Mouse (Mus musculus) regulatory T cell (primary cell): ENCODE measurements at regions not wholly inside any gene's neighbourhood (a gene's known extent, or its start where the extent isn't known, plus 50 kb on each side); places are given as distances from the start of the nearest gene placed in this dataset.

Experiments
- in situ Hi-C: fragments of 300-600 bp; cut with MboI, MseI; formaldehyde crosslinking; loops from one replicate; pipeline ENCODE4 v1.15.1; 2025; ENCODE audit warnings: high pct_unique_total_duplicates

- in situ Hi-C loops = no loop called here
Measured at GRCm38 (mm10) chr12:95937705-95938104, 245.7 kb downstream of the Flrt2 start.

DNA sequence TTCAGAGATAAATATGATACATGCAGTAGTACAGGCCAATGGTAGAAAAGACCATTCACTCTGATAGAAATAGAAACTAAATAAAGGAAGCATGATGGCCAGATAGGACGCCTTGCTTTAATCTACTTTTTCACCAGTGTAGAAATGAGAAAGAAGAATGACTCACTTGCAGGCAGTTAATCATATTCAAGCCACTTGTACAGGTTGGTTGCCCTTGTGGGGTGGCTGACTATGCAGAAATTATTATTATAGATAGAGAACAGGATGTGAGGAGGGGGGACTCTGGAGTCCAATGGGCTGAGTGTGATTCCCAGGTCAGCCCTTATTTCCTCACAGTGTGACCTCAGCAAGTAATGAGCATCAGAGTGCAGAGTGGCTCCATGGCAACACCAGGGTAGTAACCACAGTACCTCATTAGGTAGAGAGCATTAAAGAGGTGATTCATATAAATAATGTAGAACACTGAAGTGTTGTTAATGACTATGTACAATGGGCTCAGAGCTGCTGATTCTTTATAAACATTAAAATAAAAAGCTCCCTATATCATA, 248.5 kb downstream of the Flrt2 start:
- in situ Hi-C loops = no loop called here

DNA sequence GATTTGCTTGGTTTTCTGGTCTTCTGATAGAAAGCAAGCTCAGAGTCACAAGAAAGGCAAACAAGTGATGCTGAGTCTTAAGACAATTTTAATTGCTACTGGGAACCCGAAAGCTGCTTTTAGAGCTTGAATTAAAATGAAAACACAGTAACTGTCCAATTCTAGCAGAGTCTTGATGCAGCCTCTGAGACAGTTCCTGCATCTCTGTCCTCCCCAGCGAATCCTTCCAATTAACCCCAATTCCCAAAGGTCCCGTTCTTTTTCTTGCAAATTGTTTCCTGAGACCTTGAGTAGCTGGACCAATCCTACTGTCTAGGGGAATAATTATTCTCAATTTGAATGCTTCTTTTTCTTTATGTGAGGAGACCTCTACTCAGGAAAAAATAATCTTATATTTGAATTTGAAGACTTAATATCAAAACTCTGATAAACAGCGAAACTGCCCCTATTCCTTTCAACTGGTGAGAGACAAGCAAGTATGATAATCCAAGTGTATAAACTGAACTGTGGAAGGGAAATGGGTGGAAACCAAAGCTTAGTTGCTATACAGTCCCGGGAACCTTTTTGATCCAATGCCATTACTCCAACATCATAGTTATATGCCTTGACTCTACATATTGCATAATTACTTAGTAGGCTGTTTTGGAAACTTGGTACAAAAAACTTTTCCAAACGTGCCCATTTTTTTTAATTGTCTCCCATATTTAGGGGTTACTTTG, 267.9 kb downstream of the Flrt2 start:
- in situ Hi-C loops = no loop called here

GRCm38 (mm10) chr12:95960505-95960871, 268.5 kb downstream of the Flrt2 start:
- in situ Hi-C loops = no loop called here

DNA sequence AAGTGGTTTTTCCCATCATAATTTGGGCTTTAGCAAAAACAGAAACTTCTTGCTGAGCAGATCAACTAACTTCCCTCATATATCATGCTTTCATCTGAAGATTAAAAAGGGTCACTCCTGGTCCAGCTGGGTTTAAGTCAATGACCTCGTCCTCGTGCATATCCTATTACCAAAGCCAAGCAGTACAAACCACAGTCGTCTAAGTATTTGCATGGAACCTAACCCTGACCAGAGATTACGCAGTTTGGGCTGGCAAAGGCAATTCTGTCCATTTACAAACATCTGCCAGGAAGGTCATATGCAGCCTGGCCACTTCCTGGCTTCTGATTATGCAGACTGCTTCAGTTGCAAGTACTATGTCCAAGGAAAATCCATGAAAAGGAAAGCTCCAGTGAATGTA, 270.8 kb downstream of the Flrt2 start:
- in situ Hi-C loops = no loop called here

GRCm38 (mm10) chr12:95988669-95989288, 296.8 kb downstream of the Flrt2 start:
- in situ Hi-C loops = no loop called here

DNA sequence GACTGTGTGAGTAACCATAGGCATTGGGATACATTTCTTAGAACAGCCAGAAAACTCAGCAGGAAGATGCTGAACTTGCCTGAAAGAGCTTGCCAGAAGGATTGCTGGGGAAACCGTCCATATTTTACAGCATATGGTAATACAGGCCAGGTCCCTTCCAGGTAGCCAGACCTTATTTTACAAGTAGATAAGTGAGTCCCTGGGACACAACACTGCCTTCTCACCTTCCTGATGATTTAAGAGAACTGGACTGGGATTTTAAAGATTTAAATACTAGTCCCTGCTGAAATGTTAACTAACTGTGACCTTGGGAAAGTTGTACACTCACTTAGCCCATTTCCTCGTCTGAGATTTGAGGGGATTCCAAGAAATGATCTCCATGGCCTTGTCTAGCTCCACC, 302.9 kb downstream of the Flrt2 start:
- in situ Hi-C loops = no loop called here

GRCm38 (mm10) chr12:96030180-96030579, 338.2 kb downstream of the Flrt2 start:
- in situ Hi-C loops = no loop called here

GRCm38 (mm10) chr12:96075365-96075764, 383.3 kb downstream of the Flrt2 start:
- in situ Hi-C loops = no loop called here

DNA sequence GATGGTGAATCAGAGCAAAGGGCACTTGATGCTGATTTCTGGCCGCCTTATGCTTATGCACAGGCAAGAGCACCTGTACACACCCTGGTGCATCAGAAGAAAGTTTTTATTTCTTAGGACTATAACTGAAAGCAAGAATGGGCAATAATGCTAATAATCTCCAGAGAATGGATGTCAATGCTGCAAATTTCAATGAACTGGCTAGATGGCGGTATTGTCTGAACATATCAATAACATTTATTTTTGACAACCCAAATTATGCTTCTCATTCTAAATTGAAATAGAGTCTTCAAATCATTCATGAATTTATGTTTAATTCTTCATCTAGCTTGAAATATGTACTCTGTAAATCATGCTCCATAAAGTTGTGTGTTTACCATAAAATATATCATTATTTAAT, 399.0 kb downstream of the Flrt2 start:
- in situ Hi-C loops = no loop called here

DNA sequence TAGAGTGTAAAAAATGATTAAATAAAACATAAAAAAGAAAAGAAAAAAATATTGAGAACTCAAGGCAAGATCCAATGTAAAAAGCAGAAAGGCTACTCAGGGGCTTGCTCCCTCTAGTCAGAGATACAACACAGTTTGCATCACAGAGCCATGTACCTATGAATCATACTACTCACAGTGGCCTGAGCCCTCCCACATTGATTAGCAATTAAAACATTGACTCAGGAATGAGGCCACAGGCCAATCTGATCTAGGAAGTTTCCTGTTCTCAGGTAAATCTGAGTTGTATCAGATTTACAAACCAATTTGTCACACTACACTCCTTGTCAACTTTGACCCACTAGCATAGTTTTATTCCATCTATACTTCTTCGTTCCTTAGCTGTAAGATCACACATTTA, 414.2 kb downstream of the Flrt2 start:
- in situ Hi-C loops = loop anchor here (10.0 kb wide), 1 partner anchor 1019 kb away; no protein-coding TSS in a partner anchor

GRCm38 (mm10) chr12:96114727-96115379, 422.8 kb downstream of the Flrt2 start:
- in situ Hi-C loops = no loop called here

GRCm38 (mm10) chr12:96117553-96117952, 425.5 kb downstream of the Flrt2 start:
- in situ Hi-C loops = no loop called here

GRCm38 (mm10) chr12:96124156-96124931, 432.3 kb downstream of the Flrt2 start:
- in situ Hi-C loops = no loop called here

DNA sequence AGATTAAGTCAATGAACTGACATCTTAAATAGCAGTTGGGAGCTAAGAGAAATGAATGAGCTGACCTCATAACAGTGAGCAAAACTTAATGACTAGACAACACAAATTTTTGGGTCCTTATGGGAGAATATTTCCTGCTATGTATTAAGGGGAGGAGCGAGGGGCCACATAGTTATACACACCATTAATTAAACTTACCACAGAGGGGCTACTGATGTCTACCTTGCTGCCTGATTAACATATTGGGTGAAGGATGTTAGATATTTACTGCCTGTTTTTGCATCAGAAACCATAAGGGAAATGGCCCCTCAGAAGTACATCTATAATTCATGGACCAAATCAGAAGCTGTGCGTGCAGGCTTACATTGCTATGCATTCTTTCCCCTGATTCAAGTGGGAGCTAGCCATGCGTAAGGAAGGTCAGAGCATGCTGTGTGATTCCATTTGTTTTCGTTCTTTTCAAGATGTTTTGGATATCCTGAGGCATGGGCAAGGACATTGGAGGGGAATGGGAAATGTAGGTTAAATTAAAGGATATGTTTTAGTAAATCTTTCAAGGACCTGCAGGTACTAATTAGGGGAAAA, 437.9 kb downstream of the Flrt2 start:
- in situ Hi-C loops = no loop called here

DNA sequence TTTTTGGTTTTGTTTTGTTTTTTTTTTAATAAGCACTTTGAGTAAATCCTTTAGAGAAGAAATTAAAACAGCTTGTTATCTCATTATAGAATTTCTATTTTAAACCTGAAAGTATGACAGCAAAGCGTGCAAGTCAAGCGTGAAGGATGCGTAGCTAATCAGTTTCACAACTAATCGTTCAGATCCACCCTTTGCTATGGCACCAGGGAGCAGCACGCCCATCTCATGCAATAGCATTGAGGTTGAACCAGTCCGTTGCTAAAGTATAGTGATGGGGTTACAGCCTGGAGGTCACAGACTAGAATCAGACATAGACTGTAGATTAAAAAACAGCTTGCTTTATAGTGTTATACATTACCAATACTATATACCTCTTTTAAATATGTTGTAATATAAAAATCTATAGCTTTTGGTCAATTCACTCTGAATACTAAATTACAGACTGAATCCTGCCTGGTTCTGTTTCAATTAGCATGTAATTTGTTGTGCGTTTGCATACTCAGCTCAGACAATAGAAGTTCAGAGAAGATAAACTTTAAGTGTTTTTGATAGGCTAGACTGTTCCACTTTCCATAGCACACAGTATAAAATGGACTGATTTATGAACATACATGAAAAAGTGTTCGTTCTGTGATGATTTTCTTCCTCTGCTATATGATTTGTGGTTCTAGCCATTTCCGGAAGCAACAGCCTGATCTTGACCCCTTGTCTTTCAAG, 438.9 kb downstream of the Flrt2 start:
- in situ Hi-C loops = no loop called here

DNA sequence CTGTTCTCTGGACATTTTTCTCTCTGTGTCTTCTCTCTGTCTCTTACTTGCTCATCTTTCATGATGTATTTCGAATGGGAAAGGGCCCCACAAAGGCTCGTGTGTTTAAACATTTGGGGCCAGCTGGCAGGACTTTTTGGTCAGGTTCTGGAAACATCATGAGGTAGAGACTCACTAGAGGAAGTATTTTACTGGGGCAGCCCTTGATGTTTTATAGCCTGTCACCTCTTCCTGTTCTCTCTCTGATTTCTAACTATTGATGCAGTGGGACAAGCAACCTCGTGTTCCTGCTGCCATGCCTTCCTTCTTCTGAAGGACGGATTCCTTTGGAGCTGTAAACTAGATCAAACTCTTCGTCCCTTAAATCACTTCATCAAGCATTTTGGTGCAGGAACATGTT, 442.1 kb downstream of the Flrt2 start:
- in situ Hi-C loops = no loop called here

DNA sequence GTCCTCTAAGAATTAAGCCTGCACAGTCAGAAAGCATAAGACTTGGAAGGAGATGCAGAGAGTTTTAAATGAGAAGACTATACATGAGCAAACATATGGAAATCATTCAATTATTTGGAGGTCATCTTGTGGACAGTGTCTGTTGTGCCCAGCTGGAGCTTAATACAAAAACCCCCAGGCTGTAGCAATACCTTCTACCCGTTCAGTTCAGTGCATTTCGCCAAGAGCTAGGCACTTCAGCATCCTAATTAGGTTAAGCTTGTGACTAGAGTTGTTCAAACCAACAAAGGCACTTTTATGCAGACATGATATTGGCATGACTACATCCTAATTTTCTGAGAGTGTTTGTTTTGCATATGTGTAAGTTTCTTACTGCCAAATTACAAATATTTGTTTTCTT, 449.7 kb downstream of the Flrt2 start:
- in situ Hi-C loops = no loop called here

DNA sequence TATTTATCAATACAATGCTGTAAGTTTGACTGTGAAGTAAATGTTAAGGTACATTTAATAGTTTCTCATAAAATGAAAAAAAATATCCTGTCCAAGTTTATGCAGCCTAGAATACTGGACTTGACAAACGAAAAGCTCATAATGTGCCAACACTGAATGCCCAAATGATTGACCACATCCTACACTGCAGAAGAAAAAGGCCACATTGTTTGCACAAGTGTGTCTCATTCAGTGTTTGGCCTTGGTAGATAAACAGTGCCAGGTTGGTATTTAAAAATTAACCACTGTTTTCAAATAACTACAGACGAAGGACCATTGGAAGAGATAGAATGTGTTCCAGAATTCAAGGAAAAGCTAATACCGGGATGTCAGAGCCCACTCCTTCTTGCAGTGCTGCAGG, 462.1 kb downstream of the Flrt2 start:
- in situ Hi-C loops = no loop called here

- in situ Hi-C loops = no loop called here
Measured at GRCm38 (mm10) chr12:96167551-96167950, 475.5 kb downstream of the Flrt2 start.

GRCm38 (mm10) chr12:96198928-96199327, 506.9 kb downstream of the Flrt2 start:
- in situ Hi-C loops = no loop called here
